13 mouse cellular contexts compared by ENCODE assay signal in genomic region chr10:60634391-60634790, GRCm38 (mm10).
DNase-seq lines count a peak whose midpoint lies in the region; ATAC-seq lines count a peak whose summit lies in the region.
"Had no signal": no experiment of that assay in that cellular context is flagged by ENCODE, and none has a peak within 500 bp of the region (broad histone marks: within the 10 kb centered on the region; RNA-seq: fewer than 3 reads in every experiment).

No protein-coding gene starts in this region.

- peak; percentile 88 for ATAC-seq in frontal cortex, adult (ENCODE audit: low TSS enrichment)
- ATAC-seq in kidney, embryonic 16.5 days (ENCODE audit: low FRiP score, low TSS enrichment), result no peak
- ATAC-seq: intestine, postnatal 0 days had no signal

- WGBS in kidney, embryonic 16.5 days, result 53% methylated on average over 9 of the region's 9 CpGs

- H3K9ac ChIP-seq in kidney, embryonic 16.5 days (replicated peaks; ENCODE audit: low read length), result no peak overlapping the region
- H3K9ac ChIP-seq: heart, embryonic 12.5 days; liver, embryonic 14.5 days; neural tube, embryonic 15.5 days had no signal

- no peak overlapping the region for H3K4me3 ChIP-seq in kidney, embryonic 16.5 days (ENCODE audit: low read length)
- H3K4me3 ChIP-seq: heart, embryonic 12.5 days; neural tube, embryonic 15.5 days had no signal

- H3K36me3 ChIP-seq in kidney, embryonic 16.5 days (ENCODE audit: insufficient read depth, low read length), result peaks cover 1% of the 10 kb centered on the region; the same call in 1 of the 2 replicates
- H3K36me3 ChIP-seq: heart, embryonic 12.5 days; neural tube, embryonic 15.5 days had no signal

- H3K27me3 ChIP-seq in kidney, embryonic 16.5 days (ENCODE audit: insufficient read depth, low read length), result no peaks in the 10 kb centered on the region

- no peak overlapping the region for H3K4me2 ChIP-seq in kidney, embryonic 16.5 days (replicated peaks; ENCODE audit: low read depth, low read length)
- H3K4me2 ChIP-seq: heart, embryonic 12.5 days; neural tube, embryonic 15.5 days had no signal

- DNase-seq in left cerebral cortex, adult 18-20 months (ENCODE audit: low spot score in 2 of 2), result peak; percentile 51 to 52
- DNase-seq in left cerebral cortex, adult 11 months (ENCODE audit: low spot score), result no peak
- DNase-seq in layer of hippocampus, postnatal 10 days (ENCODE audit: low spot score in 2 of 2), result peak; percentile 23 to 40
- DNase-seq in right cerebral cortex, postnatal 36 days (ENCODE audit: low spot score in 2 of 2), result peak; percentile 27 to 40
- DNase-seq in adrenal gland, adult 8-10 months, result no peak
- DNase-seq in yolk sac, embryonic 10.5 days (ENCODE audit: low spot score), result no peak
- DNase-seq: spleen, adult 18-20 months had no signal

- H3K4me1 ChIP-seq in kidney, embryonic 16.5 days (ENCODE audit: insufficient read depth, low read length), result peaks cover 5% of the 10 kb centered on the region; the same call in 1 of the 2 replicates

- H3K27ac ChIP-seq in kidney, embryonic 16.5 days (ENCODE audit: low read length), result no peak overlapping the region
- H3K27ac ChIP-seq: liver, embryonic 14.5 days; neural tube, embryonic 15.5 days had no signal

- peaks cover 9% of the 10 kb centered on the region for H3K9me3 ChIP-seq in kidney, embryonic 16.5 days (ENCODE audit: low read length)
- H3K9me3 ChIP-seq: neural tube, embryonic 15.5 days had no signal

Comparison
In these comparisons a context has a peak if more than half of its experiments do, and no peak if none do; other contexts are left out.
1. DNase-seq: peak in left cerebral cortex, adult 18-20 months (2 of 2), layer of hippocampus, postnatal 10 days (2 of 2) and right cerebral cortex, postnatal 36 days (2 of 2); none in left cerebral cortex, adult 11 months (single experiment), adrenal gland, adult 8-10 months (single experiment) and yolk sac, embryonic 10.5 days (single experiment).